Comparison of ENCODE assay signal across 8 mouse cellular contexts in genomic region chr2:51140486-51140885, GRCm38 (mm10). TPM values are rescaled to one million over a fixed set of nuclear protein-coding genes. Genes with fewer than 3 reads are reported as not detected.
DNase-seq lines count a peak whose midpoint lies in the region; ATAC-seq and TF ChIP-seq lines count a peak whose summit lies in the region.

No protein-coding gene starts in this region.

- no peaks in the 10 kb centered on the region for H3K9me3 ChIP-seq in forebrain, postnatal 0 days (ENCODE audit: low read length)
- no peaks in the 10 kb centered on the region for H3K9me3 ChIP-seq in kidney, postnatal 0 days (replicated peaks; ENCODE audit: low read length)
- H3K9me3 ChIP-seq in midbrain, embryonic 11.5 days (ENCODE audit: control insufficient read depth, low read length), result no peaks in the 10 kb centered on the region

- no peak overlapping the region for H3K27ac ChIP-seq in forebrain, postnatal 0 days (ENCODE audit: low read depth, low read length)
- H3K27ac ChIP-seq in kidney, postnatal 0 days, result peak overlapping the region; percentile 36; the same call in 1 of the 2 replicates
- H3K27ac ChIP-seq in midbrain, embryonic 11.5 days (ENCODE audit: low read depth, low read length), result peak overlapping the region; percentile 89

- H3K4me2 ChIP-seq in forebrain, postnatal 0 days (ENCODE audit: low read depth), result peak overlapping the region; percentile 35
- H3K4me2 ChIP-seq in kidney, postnatal 0 days (ENCODE audit: low read length), result peak overlapping the region; percentile 42
- peak overlapping the region; percentile 55 for H3K4me2 ChIP-seq in midbrain, embryonic 11.5 days

- H3K4me3 ChIP-seq in forebrain, postnatal 0 days (ENCODE audit: low read depth, low read length), result peak overlapping the region; percentile 10
- H3K4me3 ChIP-seq in kidney, postnatal 0 days (replicated peaks; ENCODE audit: low read depth, low read length), result 0 out of 2 replicates have a peak overlapping the region, but pooled peaks have one; percentile 11
- peak overlapping the region; percentile 30 for H3K4me3 ChIP-seq in midbrain, embryonic 11.5 days (ENCODE audit: low read depth, low read length)

- H3K4me1 ChIP-seq in forebrain, postnatal 0 days (ENCODE audit: insufficient read depth), result peaks cover 25% of the 10 kb centered on the region; the same call in 1 of the 2 replicates
- H3K4me1 ChIP-seq in kidney, postnatal 0 days (replicated peaks; ENCODE audit: insufficient read depth, low read length), result peaks cover 60% of the 10 kb centered on the region
- H3K4me1 ChIP-seq in midbrain, embryonic 11.5 days (ENCODE audit: control insufficient read depth, insufficient read depth, low read length), result peaks cover 61% of the 10 kb centered on the region

- peaks cover 16% of the 10 kb centered on the region for H3K36me3 ChIP-seq in forebrain, postnatal 0 days (ENCODE audit: insufficient read depth)
- 0 out of 2 replicates have a peak, but pooled peaks cover 8% of the 10 kb centered on the region for H3K36me3 ChIP-seq in kidney, postnatal 0 days (ENCODE audit: insufficient read depth, low read length)
- peaks cover 13% of the 10 kb centered on the region for H3K36me3 ChIP-seq in midbrain, embryonic 11.5 days (ENCODE audit: control insufficient read depth, insufficient read depth, low read length)

- 0 out of 2 replicates have a peak, but pooled peaks have one; percentile 34 for ATAC-seq in forebrain, postnatal 0 days
- peak; percentile 71; the same call in 1 of the 2 replicates for ATAC-seq in kidney, postnatal 0 days (replicated peaks; ENCODE audit: low FRiP score, low read depth)
- ATAC-seq in midbrain, embryonic 11.5 days (ENCODE audit: low FRiP score), result peak; percentile 82

- H3K9ac ChIP-seq in forebrain, postnatal 0 days, result peak overlapping the region; percentile 1; the same call in 1 of the 2 replicates
- H3K9ac ChIP-seq in kidney, postnatal 0 days (ENCODE audit: low read depth, low read length), result no peak overlapping the region
- peak overlapping the region; percentile 60 for H3K9ac ChIP-seq in midbrain, embryonic 11.5 days (ENCODE audit: low read length)

- TF ChIP-seq CTCF in forebrain, postnatal 0 days (IDR thresholded peaks at IDR 0.05; ENCODE audit: low read depth), result no peak
- no peak for TF ChIP-seq CTCF in kidney, postnatal 0 days (IDR thresholded peaks at IDR 0.05; ENCODE audit: low read depth)

- H3K27me3 ChIP-seq in forebrain, postnatal 0 days (ENCODE audit: insufficient read depth, low read length), result no peaks in the 10 kb centered on the region
- H3K27me3 ChIP-seq in kidney, postnatal 0 days (ENCODE audit: insufficient read depth, low read length), result no peaks in the 10 kb centered on the region
- H3K27me3 ChIP-seq in midbrain, embryonic 11.5 days (ENCODE audit: control insufficient read depth, insufficient read depth, low read length), result no peaks in the 10 kb centered on the region

- DNase-seq in ZHBTc4 (ENCODE audit: low read depth, low spot score), result peak; percentile 93
- DNase-seq in forebrain, postnatal 0 days, result no peak
- peak; percentile 80 for DNase-seq in kidney, postnatal 0 days (ENCODE audit: low spot score)
- DNase-seq in midbrain, embryonic 11.5 days (ENCODE audit: low spot score, missing footprints), result peak; percentile 96
- DNase-seq in right cerebral cortex, postnatal 25 days, result no peak
- no peak for DNase-seq in layer of hippocampus, postnatal 36 days
- DNase-seq in adrenal gland, postnatal 25 days, result no peak
- DNase-seq in layer of hippocampus, adult 9-10 months (ENCODE audit: low spot score), result no peak

- 2% methylated on average over 8 of the region's 8 CpGs for WGBS in forebrain, postnatal 0 days
- WGBS in kidney, postnatal 0 days, result 3% methylated on average over 8 of the region's 8 CpGs
- under 1% methylated on average over 8 of the region's 8 CpGs for WGBS in midbrain, embryonic 11.5 days

RNA-seq across cellular contexts. Expression of gene Rnd3, which starts 8.4 kb away (rescaled TPM):
- total RNA-seq in forebrain, postnatal 0 days (2014; rRNA removed), result 78.8 and 103 TPM in 2 replicates
- polyA plus RNA-seq in forebrain, postnatal 0 days (2015; fragmentation: Nextera tagmentation; extraction: Ambion mirVana), result 62.3 and 72.7 TPM in 2 replicates
- 30.4 and 31.1 TPM in 2 replicates for polyA plus RNA-seq in kidney, postnatal 0 days (2015; fragmentation: Nextera tagmentation; extraction: Ambion mirVana)
- polyA plus RNA-seq in midbrain, embryonic 11.5 days (2014; fragmentation: Nextera tagmentation; extraction: Ambion mirVana), result 338 and 393 TPM in 2 replicates
- 10 to 100 TPM; 12.7 to 14.4 TPM for total RNA-seq in layer of hippocampus, postnatal 36 days (2021)
- 51.3 and 52.9 TPM in 2 replicates for total RNA-seq in adrenal gland, postnatal 25 days (2021)

Comparison
In these comparisons a context has a peak if more than half of its experiments do, and no peak if none do; other contexts are left out.
1. DNase-seq: peak in ZHBTc4 (single experiment), kidney, postnatal 0 days (single experiment) and midbrain, embryonic 11.5 days (single experiment); none in forebrain, postnatal 0 days (single experiment), right cerebral cortex, postnatal 25 days (single experiment), layer of hippocampus, postnatal 36 days (0 of 2), adrenal gland, postnatal 25 days (single experiment) and layer of hippocampus, adult 9-10 months (single experiment).
2. Peak in every context shown above with its lines, with median percentiles within 50 percentile points of each other: ATAC-seq, H3K4me2 ChIP-seq and H3K4me3 ChIP-seq.